Mouse (Mus musculus): ENCODE results near the gene Sh3kbp1.

- TF ChIP-seq CTCF (IDR thresholded peaks at IDR 0.05; ENCODE audit: borderline replicate concordance, insufficient read depth, low read depth, low read length) (no peak), POLR2A (IDR thresholded peaks at IDR 0.05; ENCODE audit: borderline replicate concordance, insufficient read depth, low read length) (no peak)
Observed at GRCm38 (mm10) chrX:159903421-159903820, 276.3 kb downstream of the Sh3kbp1 start.

Measured in cerebellum, adult 2 months (tissue).